Comparison of ENCODE assay signal across 27 mouse cellular contexts in genomic region chr19:34705141-34705540, GRCm38 (mm10). TPM values are rescaled to one million over a fixed set of nuclear protein-coding genes. Genes with fewer than 3 reads are reported as not detected.
DNase-seq lines count a peak whose midpoint lies in the region; ATAC-seq and TF ChIP-seq lines count a peak whose summit lies in the region.
"Had no signal": no experiment of that assay in that cellular context is flagged by ENCODE, and none has a peak within 500 bp of the region (broad histone marks: within the 10 kb centered on the region; RNA-seq: fewer than 3 reads in every experiment).

No protein-coding gene starts in this region.

- H3K4me2 ChIP-seq in lung, embryonic 14.5 days = no peak overlapping the region
- no peak overlapping the region for H3K4me2 ChIP-seq in lung, postnatal 0 days (replicated peaks; ENCODE audit: low read depth, low read length)
- H3K4me2 ChIP-seq: forebrain, embryonic 13.5 days; heart, embryonic 13.5 days; hindbrain, embryonic 14.5 days had no signal

- no peak for TF ChIP-seq CTCF in lung, embryonic 14.5 days (IDR thresholded peaks at IDR 0.05; ENCODE audit: low read depth)
- TF ChIP-seq CTCF in lung, postnatal 0 days (IDR thresholded peaks at IDR 0.05) = no peak

- H3K36me3 ChIP-seq in lung, embryonic 14.5 days (ENCODE audit: insufficient read depth) = no peaks in the 10 kb centered on the region
- no peaks in the 10 kb centered on the region for H3K36me3 ChIP-seq in lung, postnatal 0 days (ENCODE audit: insufficient read depth, low read length)
- H3K36me3 ChIP-seq: forebrain, embryonic 10.5 days; G1E; heart, embryonic 10.5 days; heart, embryonic 13.5 days had no signal

- WGBS in lung, embryonic 14.5 days = 94% methylated on average over 1 of the region's 1 CpGs
- 96% methylated on average over 1 of the region's 1 CpGs for WGBS in lung, postnatal 0 days

- no peak overlapping the region for H3K9ac ChIP-seq in lung, embryonic 14.5 days
- no peak overlapping the region for H3K9ac ChIP-seq in lung, postnatal 0 days (replicated peaks; ENCODE audit: low read depth)
- H3K9ac ChIP-seq: forebrain, embryonic 13.5 days; heart, embryonic 13.5 days; hindbrain, embryonic 14.5 days had no signal

- ATAC-seq in lung, embryonic 14.5 days (ENCODE audit: insufficient read depth) = no peak
- ATAC-seq in lung, postnatal 0 days = no peak
- ATAC-seq: forebrain, embryonic 13.5 days; forebrain, embryonic 16.5 days; hindbrain, postnatal 0 days; Patski had no signal

- TF ChIP-seq EP300 in lung, postnatal 0 days (IDR thresholded peaks at IDR 0.05) = no peak

- no peaks in the 10 kb centered on the region for H3K9me3 ChIP-seq in lung, embryonic 14.5 days (ENCODE audit: low read depth, low read length)
- H3K9me3 ChIP-seq in lung, postnatal 0 days (ENCODE audit: low read length) = no peaks in the 10 kb centered on the region
- H3K9me3 ChIP-seq: forebrain, embryonic 10.5 days; forebrain, embryonic 13.5 days; G1E; heart, embryonic 10.5 days; heart, embryonic 13.5 days had no signal

- peak overlapping the region; percentile 68; the same call in 1 of the 2 replicates for H3K27ac ChIP-seq in lung, embryonic 14.5 days (ENCODE audit: low read depth)
- 0 out of 2 replicates have a peak overlapping the region, but pooled peaks have one; percentile 59 for H3K27ac ChIP-seq in lung, postnatal 0 days (ENCODE audit: low read length)
- H3K27ac ChIP-seq: forebrain, embryonic 10.5 days; forebrain, embryonic 13.5 days; heart, adult 2 months; heart, embryonic 10.5 days; hindbrain, embryonic 14.5 days; hindbrain, postnatal 0 days had no signal

- peak; percentile 14 for DNase-seq in adrenal gland, postnatal 14 days
- DNase-seq in adrenal gland, adult 18-20 months (ENCODE audit: low spot score in 2 of 2) = no peak
- DNase-seq in lung, embryonic 14.5 days = no peak
- DNase-seq in lung, postnatal 36 days = no peak
- DNase-seq in lung, postnatal 0 days (ENCODE audit: low spot score) = no peak
- DNase-seq in lung, postnatal 14 days = no peak
- no peak for DNase-seq in ovary, postnatal 36 days (ENCODE audit: low spot score)
- DNase-seq: adrenal gland, adult 8-10 months; B cell, adult 2 months; cerebellum, adult 18-20 months; cerebellum, adult 9-10 months; cerebellum, postnatal 14 days; gastrocnemius, postnatal 10 days; gastrocnemius, postnatal 36 days; heart, adult 2 months; heart, postnatal 14 days; heart, postnatal 4 days had no signal

- H3K4me3 ChIP-seq in lung, embryonic 14.5 days (ENCODE audit: low read depth, low read length) = no peak overlapping the region
- H3K4me3 ChIP-seq in lung, postnatal 0 days (ENCODE audit: low read depth, low read length) = no peak overlapping the region
- H3K4me3 ChIP-seq: forebrain, embryonic 10.5 days; forebrain, embryonic 13.5 days; heart, adult 2 months; heart, embryonic 10.5 days; heart, embryonic 13.5 days had no signal

- no peaks in the 10 kb centered on the region for H3K27me3 ChIP-seq in lung, embryonic 14.5 days (ENCODE audit: insufficient read depth, low read length)
- no peaks in the 10 kb centered on the region for H3K27me3 ChIP-seq in lung, postnatal 0 days (replicated peaks; ENCODE audit: insufficient read depth, low read length)
- H3K27me3 ChIP-seq: CH12.LX; forebrain, embryonic 13.5 days; heart, embryonic 13.5 days; Patski had no signal

- 0 out of 2 replicates have a peak, but pooled peaks cover 8% of the 10 kb centered on the region for H3K4me1 ChIP-seq in lung, embryonic 14.5 days (ENCODE audit: insufficient read depth)
- H3K4me1 ChIP-seq in lung, postnatal 0 days (ENCODE audit: insufficient read depth, low read depth, low read length) = no peaks in the 10 kb centered on the region
- H3K4me1 ChIP-seq: forebrain, embryonic 10.5 days; forebrain, embryonic 13.5 days had no signal

RNA-seq across cellular contexts. Expression of gene Slc16a12, which starts 41.9 kb away (rescaled TPM):
- total RNA-seq in adrenal gland, postnatal 14 days (2021) = 0.79 and 7.7 TPM in 2 replicates
- under 1 TPM; 0.33 to 0.54 TPM for total RNA-seq in adrenal gland, adult 18-20 months (2021)
- 13.4 and 15.4 TPM in 2 replicates for polyA plus RNA-seq in lung, embryonic 14.5 days (2014; fragmentation: Nextera tagmentation; extraction: Ambion mirVana)
- 8.4 and 9.4 TPM in 2 replicates for polyA plus RNA-seq in lung, postnatal 0 days (2015; fragmentation: Nextera tagmentation; extraction: Ambion mirVana)
- polyA plus RNA-seq: G1E had no signal
